Mouse (Mus musculus) forelimb bud, embryonic 11.5 days (tissue): ENCODE measurements around the gene Chst12.

ENCODE experiments used
- DNase-seq: peaks from one replicate; pipeline ENCODE4 v3.0.0-alpha.2; 2012; ENCODE audit warnings: low read depth, low spot score

Chst12 gene

GRCm38 (mm10) chr5:140517159-140517920, 12.0 kb downstream of the Chst12 start:
- DNase-seq: no peak

DNA sequence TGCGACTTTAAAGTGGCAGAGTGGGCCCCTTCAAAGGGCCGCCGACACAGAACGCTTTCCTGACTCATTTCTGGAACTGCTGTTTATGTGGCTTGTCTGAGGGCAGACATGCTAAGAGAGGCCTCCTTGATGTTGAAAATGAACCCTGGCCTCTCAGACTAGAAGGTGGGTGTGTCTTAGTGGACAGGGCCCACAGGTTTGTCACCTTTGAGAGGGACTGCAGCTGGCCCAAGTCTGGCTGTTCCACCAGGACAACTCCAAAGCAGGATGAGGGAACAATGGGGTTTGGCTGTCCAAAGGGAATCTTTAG, 12.5 kb downstream of the Chst12 start:
- DNase-seq: no peak

DNA sequence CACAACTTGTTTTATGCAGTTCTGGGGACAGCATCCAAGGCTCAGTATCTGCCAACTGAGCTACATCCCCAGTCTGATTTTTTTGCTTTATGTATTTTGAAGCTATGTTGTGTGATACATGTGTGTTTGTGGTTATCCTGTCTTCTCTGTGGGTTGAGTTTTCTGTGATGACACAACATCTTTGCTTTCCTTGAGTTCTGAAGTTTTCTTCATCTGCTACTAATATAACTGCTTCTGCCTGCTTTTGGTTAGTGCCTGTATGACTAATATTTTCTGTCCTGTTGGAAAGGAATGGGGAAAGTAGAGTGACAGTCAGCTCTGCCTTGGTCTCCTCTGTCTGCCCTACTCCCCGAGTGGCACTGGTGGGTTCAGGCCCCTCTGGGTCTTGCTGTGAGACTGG, 15.8 kb downstream of the Chst12 start:
- no peak for DNase-seq

GRCm38 (mm10) chr5:140526754-140527153, 21.4 kb downstream of the Chst12 start:
- DNase-seq: no peak

DNA sequence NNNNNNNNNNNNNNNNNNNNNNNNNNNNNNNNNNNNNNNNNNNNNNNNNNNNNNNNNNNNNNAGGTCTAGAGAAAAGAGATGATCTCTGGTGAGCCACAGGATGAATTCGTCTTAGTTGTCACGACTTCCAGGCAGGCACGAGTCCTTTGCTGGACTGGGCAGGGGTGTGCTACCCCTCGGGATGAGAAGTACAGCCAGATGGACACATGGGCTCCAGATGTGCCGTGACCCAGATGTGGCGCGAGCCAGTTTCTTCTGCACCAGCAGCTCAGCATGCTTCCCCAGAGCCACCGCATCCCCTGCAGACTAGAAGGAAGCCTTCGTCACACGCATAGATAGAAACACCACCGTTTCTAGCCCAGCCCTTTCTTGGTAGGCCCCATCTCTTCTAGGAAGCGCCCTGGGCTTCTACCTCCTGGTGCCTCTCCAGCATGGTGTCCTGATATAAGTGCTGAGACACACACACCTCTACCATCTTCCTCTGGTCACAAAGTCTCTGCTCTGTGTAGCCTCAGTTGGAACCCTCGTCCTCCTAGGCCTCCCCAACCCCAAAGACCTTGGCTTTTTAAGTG, 32.8 kb downstream of the Chst12 start:
- DNase-seq: peak; percentile 51

DNA sequence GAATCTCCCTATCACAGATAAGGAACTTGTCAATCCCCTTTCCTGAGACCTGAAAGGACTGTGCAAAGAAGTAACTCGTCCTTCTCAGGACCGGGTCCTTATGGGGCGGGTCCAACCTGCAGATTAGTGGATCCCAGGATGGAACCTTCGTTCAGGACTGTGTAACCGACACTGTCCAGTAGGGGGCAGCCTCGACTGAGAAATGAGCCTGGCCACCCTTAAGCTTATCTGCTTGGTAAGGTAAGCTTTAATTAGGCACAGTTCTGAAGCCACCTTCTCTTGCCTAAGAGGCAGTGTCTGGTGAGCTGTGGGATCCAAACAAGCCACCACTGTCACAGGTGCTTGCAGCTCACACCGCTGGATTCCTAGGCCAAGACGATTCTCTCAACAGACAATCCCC, 34.8 kb downstream of the Chst12 start:
- DNase-seq: peak; percentile 74

- DNase-seq: no peak
Measured at GRCm38 (mm10) chr5:140542811-140543575, 37.6 kb downstream of the Chst12 start.

GRCm38 (mm10) chr5:140545651-140546050, 40.3 kb downstream of the Chst12 start:
- no peak for DNase-seq

DNA sequence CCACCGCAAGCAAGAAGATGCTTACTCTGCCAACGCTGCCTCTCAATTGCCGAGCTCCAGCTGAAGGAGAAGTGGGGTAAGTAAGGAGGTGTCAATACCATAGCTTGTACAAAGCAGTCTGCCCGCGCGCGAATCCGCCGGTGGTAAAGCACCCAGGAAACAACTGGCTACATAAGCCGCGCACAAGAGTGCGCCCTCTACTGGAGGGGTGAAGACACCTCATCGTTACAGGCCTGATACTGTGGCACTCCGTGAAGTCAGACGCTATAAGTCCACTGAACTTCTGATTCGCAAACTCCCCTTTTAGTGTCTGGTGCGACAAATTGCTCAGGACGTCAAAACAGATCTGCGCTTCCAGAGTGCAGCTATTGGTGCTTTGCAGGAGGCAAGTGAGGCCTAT, 41.0 kb downstream of the Chst12 start:
- DNase-seq: no peak

GRCm38 (mm10) chr5:140549306-140550047, 44.1 kb downstream of the Chst12 start:
- no peak for DNase-seq

- DNase-seq: no peak
Measured at GRCm38 (mm10) chr5:140553719-140554118, 48.4 kb downstream of the Chst12 start.

DNA sequence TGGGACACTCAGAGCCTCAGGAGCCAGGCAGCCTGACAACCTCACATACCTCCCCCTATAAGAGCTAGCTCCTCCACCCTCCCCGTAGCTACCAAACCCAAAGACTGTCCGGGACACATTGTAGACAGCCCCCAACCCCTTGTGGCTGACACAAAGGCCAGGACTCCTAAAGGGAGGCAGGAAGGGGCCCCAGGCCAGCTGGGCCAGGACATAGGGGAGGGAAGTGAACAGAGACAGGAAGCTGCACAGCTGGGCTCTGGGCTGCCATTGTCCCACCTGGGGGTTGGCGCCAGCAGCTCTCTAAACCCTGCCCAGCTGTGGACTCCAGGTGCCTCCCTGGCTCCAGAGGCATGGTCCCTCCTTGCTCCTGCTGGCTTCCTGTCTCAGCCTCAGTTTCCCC, 51.5 kb downstream of the Chst12 start:
- DNase-seq: no peak

- no peak for DNase-seq
Measured at GRCm38 (mm10) chr5:140562601-140563000, 57.3 kb downstream of the Chst12 start.

DNA sequence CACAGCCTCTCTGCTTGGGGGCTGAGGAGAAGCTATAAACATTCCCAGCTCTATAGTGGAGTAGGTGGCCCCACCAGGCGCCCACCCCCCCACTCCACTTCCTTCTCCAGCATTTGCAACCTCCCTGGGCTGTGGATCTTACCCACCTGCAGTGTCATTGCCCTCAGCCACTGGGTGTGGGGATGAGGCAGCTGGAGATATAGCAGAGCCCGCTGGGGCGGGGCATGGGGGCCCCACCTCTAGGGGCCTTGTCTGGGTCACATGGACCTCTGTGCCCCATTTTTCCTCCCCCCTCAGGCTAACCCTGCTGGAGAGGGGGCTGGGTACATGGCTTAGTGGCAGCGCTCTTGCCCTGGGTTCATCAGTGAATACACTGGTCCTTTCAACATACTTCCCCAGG, 59.5 kb downstream of the Chst12 start, which contains the start of gene Grifin:
Grifin (minus strand) TSS at position 176 of the 400 bp plus-strand sequence.
- DNase-seq: no peak

- no peak for DNase-seq
Measured at GRCm38 (mm10) chr5:140565451-140565850, 60.1 kb downstream of the Chst12 start.

GRCm38 (mm10) chr5:140565856-140566255, 60.5 kb downstream of the Chst12 start:
- DNase-seq: no peak

- no peak for DNase-seq
Measured at GRCm38 (mm10) chr5:140566271-140566670, 60.9 kb downstream of the Chst12 start.

DNA sequence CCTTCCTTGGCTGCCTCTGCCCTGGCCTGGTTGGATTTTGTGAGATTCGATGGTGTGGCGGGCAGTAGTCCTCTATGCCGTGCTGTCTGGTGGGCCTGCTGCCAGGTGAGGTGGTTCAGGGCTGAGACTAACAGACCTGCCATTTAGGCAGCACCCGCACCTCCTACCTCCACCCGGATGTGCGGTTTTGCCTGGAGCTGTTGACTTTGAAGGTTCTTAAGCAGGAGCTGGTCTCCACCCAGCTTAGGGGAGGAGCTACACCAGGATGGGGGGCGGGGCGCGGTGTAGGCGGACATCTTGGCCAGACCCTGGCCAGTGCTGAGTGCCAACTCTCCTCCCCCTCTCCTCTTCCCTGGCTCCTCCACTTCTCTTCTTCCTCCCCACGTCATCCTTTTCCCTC, 62.0 kb downstream of the Chst12 start:
- no peak for DNase-seq

DNA sequence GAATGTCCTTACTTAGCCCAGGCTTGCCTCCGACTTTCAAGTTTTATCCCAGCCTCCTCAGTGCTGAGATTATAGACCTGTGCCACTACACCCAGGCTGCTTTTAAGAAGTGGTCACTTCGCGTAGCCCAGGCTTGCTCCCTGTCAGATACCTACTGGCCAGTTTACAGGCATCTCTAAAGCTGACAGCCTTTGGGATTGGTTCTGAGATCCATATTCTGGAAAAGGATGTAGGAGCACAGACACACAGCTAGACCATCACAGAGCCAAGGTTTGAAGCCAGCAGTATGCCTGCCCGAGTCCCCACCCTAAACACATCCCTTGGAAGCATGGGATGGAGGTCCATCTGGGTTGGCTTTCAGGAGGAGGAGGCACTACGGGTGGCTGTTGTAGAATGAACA, 62.4 kb downstream of the Chst12 start:
- DNase-seq: no peak

- DNase-seq: peak; percentile 63
Measured at GRCm38 (mm10) chr5:140568321-140568970, 63.1 kb downstream of the Chst12 start.

GRCm38 (mm10) chr5:140569032-140569595, 63.8 kb downstream of the Chst12 start:
- DNase-seq: no peak
